Mouse (Mus musculus): ENCODE data around the gene Arhgap1. TPM values are rescaled to one million over a fixed set of nuclear protein-coding genes. Genes with fewer than 3 reads are reported as not detected.

Gene Arhgap1
- total and polyA plus RNA-seq, 3 experiments, result 37.8 to 58.1 (median 53.1) TPM

GRCm38 (mm10) chr2:91650360-91650995, 818 bp downstream of the Arhgap1 start:
- Histone ChIP-seq H3K9me3 (replicated peaks) (no peaks in the 10 kb centered on the region), H3K4me3 (ENCODE audit: low read depth, low read length) (peak overlapping the region; percentile 80), H3K27me3 (ENCODE audit: insufficient read depth, low read length) (no peaks in the 10 kb centered on the region), H3K36me3 (replicated peaks) (peaks cover 67% of the 10 kb centered on the region), H3K4me1 (ENCODE audit: insufficient read depth, low read depth, low read length) (peaks cover 42% of the 10 kb centered on the region)
- TF ChIP-seq CTCF (IDR thresholded peaks at IDR 0.05; ENCODE audit: low read depth, low read length) (no peak), TAL1 (conservative IDR thresholded peaks at IDR 0.05; ENCODE audit: low read depth, low read length) (no peak), GATA1 (IDR thresholded peaks at IDR 0.05; ENCODE audit: borderline replicate concordance, low read length) (no peak), GATA2 (IDR thresholded peaks at IDR 0.05; ENCODE audit: borderline replicate concordance, low read depth, low read length) (no peak), POLR2AphosphoS5 (IDR thresholded peaks at IDR 0.05; ENCODE audit: insufficient replicate concordance, low read depth, low read length) (no peak)
- ATAC-seq (ENCODE audit: extremely low read depth, insufficient number of reproducible peaks, low FRiP score, poor library complexity, severe bottlenecking), result no peak
- DNase-seq (ENCODE audit: low spot score), result peak; percentile 55

- no peak overlapping the region for H3K4me3 ChIP-seq (ENCODE audit: low read depth, low read length)
- no peaks in the 10 kb centered on the region for H3K27me3 ChIP-seq (ENCODE audit: insufficient read depth, low read length)
- peaks cover 42% of the 10 kb centered on the region for H3K4me1 ChIP-seq (ENCODE audit: insufficient read depth, low read depth, low read length)
- no peak for TF ChIP-seq GATA2 (IDR thresholded peaks at IDR 0.05; ENCODE audit: borderline replicate concordance, low read depth, low read length)
- no peak for TF ChIP-seq POLR2AphosphoS5 (IDR thresholded peaks at IDR 0.05; ENCODE audit: insufficient replicate concordance, low read depth, low read length)
- TF ChIP-seq GATA1 (IDR thresholded peaks at IDR 0.05; ENCODE audit: borderline replicate concordance, low read length), result no peak
- no peak for TF ChIP-seq TAL1 (conservative IDR thresholded peaks at IDR 0.05; ENCODE audit: low read depth, low read length)
- no peak for TF ChIP-seq CTCF (IDR thresholded peaks at IDR 0.05; ENCODE audit: low read depth, low read length)
- DNase-seq (ENCODE audit: low spot score) (no peak), ATAC-seq (ENCODE audit: extremely low read depth, insufficient number of reproducible peaks, low FRiP score, poor library complexity, severe bottlenecking) (no peak)
- peaks cover 67% of the 10 kb centered on the region for H3K36me3 ChIP-seq (replicated peaks)
- no peaks in the 10 kb centered on the region for H3K9me3 ChIP-seq (replicated peaks)
These were observed 2.0 kb downstream of the Arhgap1 start for GRCm38 (mm10) chr2:91651458-91652258.

- Histone ChIP-seq H3K36me3 (replicated peaks) (peaks cover 67% of the 10 kb centered on the region), H3K4me3 (ENCODE audit: low read depth, low read length) (no peak overlapping the region), H3K4me1 (ENCODE audit: insufficient read depth, low read depth, low read length) (peaks cover 37% of the 10 kb centered on the region), H3K27me3 (ENCODE audit: insufficient read depth, low read length) (no peaks in the 10 kb centered on the region), H3K9me3 (replicated peaks) (no peaks in the 10 kb centered on the region)
- DNase-seq (ENCODE audit: low spot score) (no peak), ATAC-seq (ENCODE audit: extremely low read depth, insufficient number of reproducible peaks, low FRiP score, poor library complexity, severe bottlenecking) (no peak)
- TF ChIP-seq TAL1 (conservative IDR thresholded peaks at IDR 0.05; ENCODE audit: low read depth, low read length), result no peak
- no peak for TF ChIP-seq POLR2AphosphoS5 (IDR thresholded peaks at IDR 0.05; ENCODE audit: insufficient replicate concordance, low read depth, low read length)
- TF ChIP-seq CTCF (IDR thresholded peaks at IDR 0.05; ENCODE audit: low read depth, low read length), result no peak
- TF ChIP-seq GATA2 (IDR thresholded peaks at IDR 0.05; ENCODE audit: borderline replicate concordance, low read depth, low read length), result no peak
- TF ChIP-seq GATA1 (IDR thresholded peaks at IDR 0.05; ENCODE audit: borderline replicate concordance, low read length), result no peak
These were observed 3.2 kb downstream of the Arhgap1 start for GRCm38 (mm10) chr2:91652863-91653262.

GRCm38 (mm10) chr2:91655388-91655787, 5.7 kb downstream of the Arhgap1 start:
- no peak for TF ChIP-seq GATA1 (IDR thresholded peaks at IDR 0.05; ENCODE audit: borderline replicate concordance, low read length)
- no peak for TF ChIP-seq TAL1 (conservative IDR thresholded peaks at IDR 0.05; ENCODE audit: low read depth, low read length)
- TF ChIP-seq CTCF (IDR thresholded peaks at IDR 0.05; ENCODE audit: low read depth, low read length), result no peak
- TF ChIP-seq GATA2 (IDR thresholded peaks at IDR 0.05; ENCODE audit: borderline replicate concordance, low read depth, low read length), result no peak
- no peak for TF ChIP-seq POLR2AphosphoS5 (IDR thresholded peaks at IDR 0.05; ENCODE audit: insufficient replicate concordance, low read depth, low read length)
- Histone ChIP-seq H3K9me3 (replicated peaks) (no peaks in the 10 kb centered on the region), H3K27me3 (ENCODE audit: insufficient read depth, low read length) (no peaks in the 10 kb centered on the region), H3K4me3 (ENCODE audit: low read depth, low read length) (no peak overlapping the region), H3K4me1 (ENCODE audit: insufficient read depth, low read depth, low read length) (peaks cover 26% of the 10 kb centered on the region), H3K36me3 (replicated peaks) (peaks cover 89% of the 10 kb centered on the region)
- DNase-seq (ENCODE audit: low spot score) (no peak), ATAC-seq (ENCODE audit: extremely low read depth, insufficient number of reproducible peaks, low FRiP score, poor library complexity, severe bottlenecking) (no peak)

- TF ChIP-seq GATA1 (IDR thresholded peaks at IDR 0.05; ENCODE audit: borderline replicate concordance, low read length) (no peak), CTCF (IDR thresholded peaks at IDR 0.05; ENCODE audit: low read depth, low read length) (no peak), POLR2AphosphoS5 (IDR thresholded peaks at IDR 0.05; ENCODE audit: insufficient replicate concordance, low read depth, low read length) (no peak), TAL1 (conservative IDR thresholded peaks at IDR 0.05; ENCODE audit: low read depth, low read length) (no peak), GATA2 (IDR thresholded peaks at IDR 0.05; ENCODE audit: borderline replicate concordance, low read depth, low read length) (no peak)
- Histone ChIP-seq H3K36me3 (replicated peaks) (peaks cover 91% of the 10 kb centered on the region), H3K27me3 (ENCODE audit: insufficient read depth, low read length) (no peaks in the 10 kb centered on the region), H3K4me1 (ENCODE audit: insufficient read depth, low read depth, low read length) (peaks cover 22% of the 10 kb centered on the region), H3K9me3 (replicated peaks) (no peaks in the 10 kb centered on the region), H3K4me3 (ENCODE audit: low read depth, low read length) (no peak overlapping the region)
- ATAC-seq (ENCODE audit: extremely low read depth, insufficient number of reproducible peaks, low FRiP score, poor library complexity, severe bottlenecking) (no peak), DNase-seq (ENCODE audit: low spot score) (no peak)
These were observed 6.2 kb downstream of the Arhgap1 start for GRCm38 (mm10) chr2:91655827-91656226.

GRCm38 (mm10) chr2:91656774-91657173, 7.1 kb downstream of the Arhgap1 start:
- Histone ChIP-seq H3K27me3 (ENCODE audit: insufficient read depth, low read length) (no peaks in the 10 kb centered on the region), H3K9me3 (replicated peaks) (no peaks in the 10 kb centered on the region), H3K36me3 (replicated peaks) (peaks cover 98% of the 10 kb centered on the region), H3K4me3 (ENCODE audit: low read depth, low read length) (no peak overlapping the region), H3K4me1 (ENCODE audit: insufficient read depth, low read depth, low read length) (peaks cover 14% of the 10 kb centered on the region)
- ATAC-seq (ENCODE audit: extremely low read depth, insufficient number of reproducible peaks, low FRiP score, poor library complexity, severe bottlenecking) (no peak), DNase-seq (ENCODE audit: low spot score) (no peak)
- TF ChIP-seq CTCF (IDR thresholded peaks at IDR 0.05; ENCODE audit: low read depth, low read length) (0 out of 2 replicates have a peak, but pooled peaks have one; percentile 8), GATA2 (IDR thresholded peaks at IDR 0.05; ENCODE audit: borderline replicate concordance, low read depth, low read length) (no peak)

All from G1E (cell line).